Mouse (Mus musculus) stomach, embryonic 15.5 days (tissue): ENCODE data around the gene Zfp429. TPM values are rescaled to one million over a fixed set of nuclear protein-coding genes. Genes with fewer than 3 reads are reported as not detected.
"Not testable (repeated sequence)": the region's sequence is repeated elsewhere in the genome, so short reads cannot be mapped to it uniquely, and the experiment has no call there.

Source experiments
- ATAC-seq: fragments of 200-750 bp; cut with Nextera tagmentation; 2 replicates; pipeline ENCODE4 v1.8.0; 2017; ENCODE audit warnings: low read depth, moderate number of reproducible peaks, moderate TSS enrichment; ENCODE audit not compliant: insufficient read depth, low FRiP score
- H3K27ac ChIP-seq: fragments of 300-500 bp; sonication (generic); 2 replicates; pipeline ENCODE4 v1.5.1; 2015; ENCODE audit warnings: mild to moderate bottlenecking, inconsistent platforms
- H3K27me3 ChIP-seq: fragments of 300-500 bp; sonication (generic); replicated peaks from 2 replicates; pipeline ENCODE4 v1.6.1; 2015; ENCODE audit warnings: inconsistent platforms
- H3K36me3 ChIP-seq: fragments of 300-500 bp; sonication (generic); 2 replicates; pipeline ENCODE4 v1.6.1; 2015; ENCODE audit warnings: inconsistent platforms
- H3K4me1 ChIP-seq: fragments of 300-500 bp; sonication (generic); 2 replicates; pipeline ENCODE4 v1.6.1; 2015; ENCODE audit warnings: inconsistent platforms
- H3K4me2 ChIP-seq: fragments of 300-500 bp; sonication (generic); 2 replicates; pipeline ENCODE4 v1.6.1; 2015; ENCODE audit warnings: mild to moderate bottlenecking, inconsistent platforms
- H3K4me3 ChIP-seq: fragments of 300-500 bp; sonication (generic); replicated peaks from 2 replicates; pipeline ENCODE4 v1.5.1; 2015; ENCODE audit warnings: inconsistent platforms
- H3K9ac ChIP-seq: fragments of 300-500 bp; sonication (generic); 2 replicates; pipeline ENCODE4 v1.6.1; 2015; ENCODE audit warnings: inconsistent platforms
- H3K9me3 ChIP-seq: fragments of 300-500 bp; sonication (generic); 2 replicates; pipeline ENCODE4 v1.6.1; 2016; ENCODE audit warnings: inconsistent platforms
- WGBS: fragments of 180-500 bp; shearing (Covaris S2); methylation state at CpG from one replicate; pipeline ENCODE4 v1.1.7; 2015; 5-methylcytosine and 5-hydroxymethylcytosine counted together
- polyA plus RNA-seq: library from polyadenylated mRNA; unstranded; fragments of >200 nt; fragmentation: Nextera tagmentation; extraction: Ambion mirVana; gene quantifications from 2 replicates; pipeline ENCODE4 v1.2.1, GENCODE M21; 2015

Zfp429 gene
- polyA plus RNA-seq, 1 experiment from 2014 or later, result 7.5 TPM

- peak within 1 kb of the TSS; percentile 54 for H3K4me3 ChIP-seq
- peak within 1 kb of the TSS; percentile 58 for H3K4me2 ChIP-seq
- not testable (repeated sequence) for H3K27me3 ChIP-seq, H3K36me3 ChIP-seq, H3K4me1 ChIP-seq, H3K9ac ChIP-seq, H3K9me3 ChIP-seq, H3K27ac ChIP-seq
- peak; percentile 92 for ATAC-seq
- 12% methylated on average over 13 of the region's 15 CpGs for WGBS
These were observed 24.3 kb downstream of the Zfp429 start, which contains the start of the genes Gm28041 and Zfp456 for GRCm38 (mm10) chr13:67375050-67375911. Gene Gm28041, minus strand, starts transcription at chr13:67375733. Gene Zfp456, minus strand, starts transcription at chr13:67375810.

- Histone ChIP-seq H3K4me3 (peak within 1 kb of the TSS; percentile 79), H3K9me3 (no peaks in the 10 kb centered on the region), H3K9ac (peak within 1 kb of the TSS; percentile 73), H3K4me1 (no peaks in the 10 kb centered on the region), H3K27me3 (no peaks in the 10 kb centered on the region), H3K36me3 (no peaks in the 10 kb centered on the region), H3K27ac (peak within 1 kb of the TSS; percentile 71), H3K4me2 (peak within 1 kb of the TSS; percentile 60)
- WGBS, result under 1% methylated on average over 15 of the region's 15 CpGs
- ATAC-seq, result peak; percentile 87
These were observed 39.4 kb downstream of the Zfp429 start, which contains the start of the genes Gm28044 and Zfp953 for GRCm38 (mm10) chr13:67360131-67360744. Gene Gm28044, minus strand, starts transcription at chr13:67360536. Gene Zfp953, minus strand, starts transcription at chr13:67360605.

DNA sequence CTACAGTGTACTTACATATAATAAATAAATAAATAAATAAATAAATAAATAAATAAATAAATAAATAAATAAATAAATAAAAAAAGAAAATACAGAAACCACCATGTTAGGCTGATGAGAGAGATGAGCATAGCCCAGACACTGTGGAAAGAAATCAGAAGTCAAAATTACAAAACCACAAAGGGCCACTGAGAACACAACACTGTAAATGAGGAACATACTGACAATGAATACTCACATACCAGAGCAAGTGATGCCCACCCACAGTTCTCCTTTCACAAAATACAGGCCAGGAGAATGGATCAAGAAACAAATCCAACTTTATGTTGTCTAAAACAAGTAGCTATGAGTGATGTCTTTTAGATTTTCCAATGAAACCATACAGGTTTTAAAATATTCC, 47.8 kb downstream of the Zfp429 start:
- Histone ChIP-seq H3K36me3 (no peaks in the 10 kb centered on the region), H3K9me3 (no peaks in the 10 kb centered on the region), H3K4me3 (no peak overlapping the region), H3K27me3 (no peaks in the 10 kb centered on the region), H3K4me2 (no peak overlapping the region), H3K9ac (no peak overlapping the region), H3K27ac (no peak overlapping the region), H3K4me1 (no peaks in the 10 kb centered on the region)
- ATAC-seq, result no peak

DNA sequence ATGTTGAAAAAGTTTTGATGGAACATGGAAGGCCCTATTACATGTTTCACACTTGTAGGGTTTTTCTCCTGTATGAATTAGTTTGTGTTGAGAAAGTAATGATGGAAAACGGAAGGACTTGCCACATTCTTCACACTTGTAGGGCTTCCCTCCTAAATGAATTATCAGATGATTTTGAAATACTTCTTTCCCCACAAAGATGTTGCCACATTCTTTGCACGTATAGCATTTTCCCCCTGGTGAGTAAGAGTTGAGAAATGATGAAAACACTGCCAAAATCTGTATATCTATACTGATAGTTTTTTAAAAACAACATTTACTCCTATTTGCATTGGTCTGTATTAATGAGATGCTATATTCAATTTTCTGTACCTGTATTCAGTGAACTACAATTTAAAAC, 56.2 kb downstream of the Zfp429 start:
- Histone ChIP-seq H3K27ac (no peak overlapping the region), H3K4me2 (no peak overlapping the region), H3K27me3 (no peaks in the 10 kb centered on the region), H3K9ac (no peak overlapping the region), H3K4me1 (no peaks in the 10 kb centered on the region), H3K9me3 (no peaks in the 10 kb centered on the region), H3K36me3 (no peaks in the 10 kb centered on the region), H3K4me3 (no peak overlapping the region)
- 90% methylated on average over 2 of the region's 2 CpGs for WGBS
- no peak for ATAC-seq

Other genes with a start within 250 kb of the Zfp429 start
- gene Rsl1, start 226.6 kb downstream of the Zfp429 start, polyA plus RNA-seq, result 6.5 and 9.6 TPM in 2 replicates
- 2.1 and 2.3 TPM in 2 replicates for gene Zfp455, start 205.3 kb downstream of the Zfp429 start, polyA plus RNA-seq
- gene Zfp458, start 121.4 kb downstream of the Zfp429 start, polyA plus RNA-seq, result 1.8 and 1.9 TPM in 2 replicates
- gene Zfp457, start 93.3 kb downstream of the Zfp429 start, polyA plus RNA-seq, result 0.77 and 0.94 TPM in 2 replicates
- gene Zfp595, start 67.2 kb downstream of the Zfp429 start, polyA plus RNA-seq, result 2.7 and 2.9 TPM in 2 replicates
- gene Gm28044, start 39.3 kb downstream of the Zfp429 start, polyA plus RNA-seq, result 0.52 and 0.64 TPM in 2 replicates
- gene Zfp953, start 39.2 kb downstream of the Zfp429 start, polyA plus RNA-seq, result 1.0 and 1.1 TPM in 2 replicates
- 0.21 and 0.44 TPM in 2 replicates for gene Gm28041, start 24.1 kb downstream of the Zfp429 start, polyA plus RNA-seq
- gene Zfp456, start 24.0 kb downstream of the Zfp429 start, polyA plus RNA-seq, result 1.8 and 2.0 TPM in 2 replicates
- gene Zfp459, start 21.6 kb upstream of the Zfp429 start, polyA plus RNA-seq, result 0.90 and 1.1 TPM in 2 replicates
- gene Zfp874a, start 51.8 kb upstream of the Zfp429 start, polyA plus RNA-seq, result 8.7 and 9.6 TPM in 2 replicates
- 2.8 and 3.4 TPM in 2 replicates for gene Zfp874b, start 84.4 kb upstream of the Zfp429 start, polyA plus RNA-seq
- 12.7 and 13.3 TPM in 2 replicates for gene Zfp58, start 100.7 kb upstream of the Zfp429 start, polyA plus RNA-seq
- gene Gm26965, start 126.3 kb upstream of the Zfp429 start, polyA plus RNA-seq, result not detected in 2 replicates
- 19.4 and 20.4 TPM in 2 replicates for gene Zfp87, start 126.4 kb upstream of the Zfp429 start, polyA plus RNA-seq
- 11.8 and 11.9 TPM in 2 replicates for gene Zfp748, start 154.0 kb upstream of the Zfp429 start, polyA plus RNA-seq
- gene Zfp729b, start 209.9 kb upstream of the Zfp429 start, polyA plus RNA-seq, result 3.5 and 4.7 TPM in 2 replicates
- gene Gm49345, start 237.9 kb upstream of the Zfp429 start, polyA plus RNA-seq, result 0.26 TPM in 1 of 2 replicates, not detected in the other
- 2.4 and 2.7 TPM in 2 replicates for gene Zfp729a, start 238.0 kb upstream of the Zfp429 start, polyA plus RNA-seq